Mouse (Mus musculus) heart, embryonic 12.5 days (tissue): ENCODE measurements around the gene 3110021N24Rik. TPM values are rescaled to one million over a fixed set of nuclear protein-coding genes. Genes with fewer than 3 reads are reported as not detected.

Experiments used
- polyA plus RNA-seq: library from polyadenylated mRNA; unstranded; fragments of >200 nt; fragmentation: Nextera tagmentation; extraction: Ambion mirVana; gene quantifications from 2 replicates; pipeline ENCODE4 v1.2.1, GENCODE M21; 2016

3110021N24Rik gene
- polyA plus RNA-seq, 1 experiment from 2014 or later, result 1.1 TPM

Other genes starting within 250 kb of the 3110021N24Rik start
- 58.3 and 61.2 TPM in 2 replicates for gene Prpf38a, start 140.3 kb upstream of the 3110021N24Rik start, polyA plus RNA-seq
- 6.2 and 7.2 TPM in 2 replicates for gene Orc1, start 140.2 kb upstream of the 3110021N24Rik start, polyA plus RNA-seq
- gene Cc2d1b, start 99.7 kb upstream of the 3110021N24Rik start, polyA plus RNA-seq, result 18.9 and 19.3 TPM in 2 replicates
- gene Zfyve9, start 61.1 kb downstream of the 3110021N24Rik start, polyA plus RNA-seq, result 3.6 TPM in 2 replicates
- gene Btf3l4, start 114.0 kb downstream of the 3110021N24Rik start, polyA plus RNA-seq, result 182 and 186 TPM in 2 replicates
- 138 and 141 TPM in 2 replicates for gene Txndc12, start 115.0 kb downstream of the 3110021N24Rik start, polyA plus RNA-seq
- gene Kti12, start 128.1 kb downstream of the 3110021N24Rik start, polyA plus RNA-seq, result 25.9 and 30.8 TPM in 2 replicates
- gene A730015C16Rik, start 129.0 kb downstream of the 3110021N24Rik start, polyA plus RNA-seq, result 1.7 and 2.0 TPM in 2 replicates
- 6.7 and 7.2 TPM in 2 replicates for gene Rab3b, start 159.4 kb downstream of the 3110021N24Rik start, polyA plus RNA-seq